Comparison of ENCODE assay signal across 7 mouse cellular contexts in the genomic region with DNA sequence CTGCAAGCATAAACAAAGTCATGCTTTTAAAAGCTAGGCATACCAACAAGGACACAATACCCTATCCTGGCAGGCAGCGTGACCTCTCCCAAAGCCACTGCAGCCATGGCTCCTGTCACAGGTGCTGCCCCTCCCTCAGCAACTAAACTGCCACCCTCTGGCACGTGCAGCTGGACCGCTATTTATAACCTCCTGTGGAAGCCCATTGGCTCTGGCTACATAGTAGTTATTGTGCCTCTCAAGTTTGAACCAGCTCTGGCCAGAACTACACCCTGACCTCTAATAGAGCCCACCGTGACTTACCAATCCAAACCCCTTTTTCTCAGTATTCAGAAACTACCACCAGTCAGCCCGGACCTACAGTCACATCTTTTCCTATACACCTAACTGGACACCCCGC. TPM values are rescaled to one million over a fixed set of nuclear protein-coding genes. Genes with fewer than 3 reads are reported as not detected.
DNase-seq lines count a peak whose midpoint lies in the region; ATAC-seq lines count a peak whose summit lies in the region.

No protein-coding gene starts in this region.

- H3K4me3 ChIP-seq in heart, embryonic 12.5 days: peak overlapping the region; percentile 91
- peak overlapping the region; percentile 79 for H3K4me3 ChIP-seq in kidney, embryonic 16.5 days (ENCODE audit: low read length)
- H3K4me3 ChIP-seq in midbrain, embryonic 10.5 days: peak overlapping the region; percentile 83

- H3K9me3 ChIP-seq in heart, embryonic 12.5 days (replicated peaks): no peaks in the 10 kb centered on the region
- H3K9me3 ChIP-seq in kidney, embryonic 16.5 days (ENCODE audit: low read length): no peaks in the 10 kb centered on the region; the same call in 1 of the 2 replicates
- no peaks in the 10 kb centered on the region for H3K9me3 ChIP-seq in midbrain, embryonic 10.5 days (replicated peaks)

- DNase-seq in Muller cell, postnatal 12 days (ENCODE audit: inconsistent ontology term): peak; percentile 14
- DNase-seq in embryo, embryonic 11 days: peak; percentile 43
- DNase-seq in midbrain, embryonic 10.5 days (ENCODE audit: low spot score): no peak
- DNase-seq in thymus, postnatal 10 days (ENCODE audit: low spot score in 2 of 2): peak; percentile 18 to 27
- DNase-seq in frontal cortex, postnatal 25 days (ENCODE audit: low spot score in 2 of 2): no peak

- 6% methylated on average over 6 of the region's 6 CpGs for WGBS in heart, embryonic 12.5 days
- 7% methylated on average over 6 of the region's 6 CpGs for WGBS in kidney, embryonic 16.5 days
- 3% methylated on average over 6 of the region's 6 CpGs for WGBS in midbrain, embryonic 10.5 days

- ATAC-seq in heart, embryonic 12.5 days (ENCODE audit: insufficient number of reproducible peaks, low FRiP score): peak; percentile 59
- ATAC-seq in kidney, embryonic 16.5 days (ENCODE audit: low FRiP score, low TSS enrichment): peak; percentile 39

- H3K27me3 ChIP-seq in heart, embryonic 12.5 days (replicated peaks): no peaks in the 10 kb centered on the region
- H3K27me3 ChIP-seq in kidney, embryonic 16.5 days (ENCODE audit: insufficient read depth, low read length): no peaks in the 10 kb centered on the region
- H3K27me3 ChIP-seq in midbrain, embryonic 10.5 days (ENCODE audit: low read depth, poor library complexity, severe bottlenecking): no peaks in the 10 kb centered on the region

- peak overlapping the region; percentile 85 for H3K4me2 ChIP-seq in heart, embryonic 12.5 days
- H3K4me2 ChIP-seq in kidney, embryonic 16.5 days (replicated peaks; ENCODE audit: low read depth, low read length): peak overlapping the region; percentile 85

- peak overlapping the region; percentile 90 for H3K9ac ChIP-seq in heart, embryonic 12.5 days
- H3K9ac ChIP-seq in kidney, embryonic 16.5 days (replicated peaks; ENCODE audit: low read length): peak overlapping the region; percentile 91

- H3K36me3 ChIP-seq in heart, embryonic 12.5 days: peaks cover 15% of the 10 kb centered on the region
- peaks cover 5% of the 10 kb centered on the region; the same call in 1 of the 2 replicates for H3K36me3 ChIP-seq in kidney, embryonic 16.5 days (ENCODE audit: insufficient read depth, low read length)
- H3K36me3 ChIP-seq in midbrain, embryonic 10.5 days: peaks cover 16% of the 10 kb centered on the region

- H3K4me1 ChIP-seq in heart, embryonic 12.5 days (replicated peaks): peaks cover 21% of the 10 kb centered on the region
- H3K4me1 ChIP-seq in kidney, embryonic 16.5 days (ENCODE audit: insufficient read depth, low read length): peaks cover 22% of the 10 kb centered on the region
- peaks cover 33% of the 10 kb centered on the region for H3K4me1 ChIP-seq in midbrain, embryonic 10.5 days

- peak overlapping the region; percentile 93 for H3K27ac ChIP-seq in heart, embryonic 12.5 days (ENCODE audit: poor library complexity, severe bottlenecking)
- peak overlapping the region; percentile 95 for H3K27ac ChIP-seq in kidney, embryonic 16.5 days (ENCODE audit: low read length)
- H3K27ac ChIP-seq in midbrain, embryonic 10.5 days (replicated peaks): peak overlapping the region; percentile 96

RNA-seq across cellular contexts. Expression of a gene that starts 20.4 kb away (rescaled TPM):
- 36.0 and 37.1 TPM in 2 replicates for polyA plus RNA-seq in heart, embryonic 12.5 days (2016; fragmentation: Nextera tagmentation; extraction: Ambion mirVana)
- polyA plus RNA-seq in kidney, embryonic 16.5 days (2015; fragmentation: Nextera tagmentation; extraction: Ambion mirVana): 66.2 and 81.1 TPM in 2 replicates
- polyA plus RNA-seq in midbrain, embryonic 10.5 days (2016; fragmentation: Nextera tagmentation; extraction: Ambion mirVana): 115 and 138 TPM in 2 replicates

RNA-seq across cellular contexts. Expression of a gene that starts 54.5 kb away (rescaled TPM):
- polyA plus RNA-seq in heart, embryonic 12.5 days (2016; fragmentation: Nextera tagmentation; extraction: Ambion mirVana): 44.1 and 46.7 TPM in 2 replicates
- polyA plus RNA-seq in kidney, embryonic 16.5 days (2015; fragmentation: Nextera tagmentation; extraction: Ambion mirVana): 59.7 and 64.6 TPM in 2 replicates
- polyA plus RNA-seq in midbrain, embryonic 10.5 days (2016; fragmentation: Nextera tagmentation; extraction: Ambion mirVana): 68.0 and 73.6 TPM in 2 replicates

Comparison
In these comparisons a context has a peak if more than half of its experiments do, and no peak if none do; other contexts are left out.
1. DNase-seq: peak in Muller cell, postnatal 12 days (single experiment), embryo, embryonic 11 days (single experiment) and thymus, postnatal 10 days (2 of 2); none in midbrain, embryonic 10.5 days (single experiment) and frontal cortex, postnatal 25 days (0 of 2).
2. Peak in every context shown above with its lines, with median percentiles within 50 percentile points of each other: H3K27ac ChIP-seq and H3K4me3 ChIP-seq.